Mouse (Mus musculus): ENCODE results near the gene Syngr2. TPM values are rescaled to one million over a fixed set of nuclear protein-coding genes. Genes with fewer than 3 reads are reported as not detected.
A peak's percentile ranks its signal among the peaks of the same experiment; 100 is the strongest.

The Syngr2 gene
- polyA plus RNA-seq, 1 experiment, result 188 TPM

GRCm38 (mm10) chr11:117823411-117823810 is 13.9 kb downstream of the Syngr2 start:
- H3K27ac ChIP-seq (ENCODE audit: insufficient read depth, low read length), result no peak overlapping the region
- WGBS, result 92% methylated on average over 6 of the region's 6 CpGs

DNA sequence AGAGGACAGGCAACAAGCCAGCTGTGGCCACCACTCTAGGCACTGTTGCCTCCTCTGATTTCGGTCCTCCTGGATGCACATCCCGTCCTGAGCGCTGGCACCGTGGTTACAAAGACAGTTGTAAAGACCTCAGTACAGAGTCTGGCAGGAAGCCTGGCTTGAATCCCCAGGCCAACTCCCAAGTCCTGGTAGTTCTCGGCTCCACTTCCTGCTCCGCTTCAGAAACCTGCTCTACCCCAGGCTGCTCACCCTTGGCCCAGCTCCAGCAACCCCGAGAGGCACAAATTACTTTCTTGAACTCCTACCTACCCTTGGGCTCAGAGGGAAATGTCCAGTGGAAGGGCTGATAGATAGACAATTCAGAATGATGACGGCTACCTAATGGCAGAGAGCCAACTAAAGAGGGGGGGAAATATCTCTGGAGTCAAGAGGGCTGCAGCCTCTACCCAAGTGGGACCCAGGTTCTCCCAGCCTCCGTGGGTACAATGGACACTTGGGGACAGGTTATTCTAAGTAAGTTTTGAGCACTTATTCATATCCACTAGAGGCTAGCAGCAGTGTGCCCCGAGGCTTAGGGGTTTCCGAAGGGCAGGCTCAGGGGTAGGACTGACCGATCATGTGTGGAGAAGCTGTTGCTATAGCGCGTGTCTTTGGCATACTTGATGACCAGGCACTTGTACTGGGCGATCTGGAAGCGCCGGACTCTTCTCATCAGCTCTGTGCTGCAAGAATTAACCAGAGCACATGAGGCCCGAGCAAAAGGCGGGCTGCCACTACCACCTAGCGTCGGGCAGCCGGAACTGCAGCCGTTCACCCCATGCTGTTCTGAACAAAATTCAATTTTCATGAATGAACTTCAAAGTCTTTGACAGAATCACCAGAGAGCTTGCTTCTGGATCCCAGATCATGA is 14.8 kb downstream of the Syngr2 start:
- DNase-seq (ENCODE audit: low read depth in 1 of 2, low spot score in 2 of 2), result peak; percentile 50 to 69
- WGBS, result 22% methylated on average over 23 of the region's 23 CpGs
- TF ChIP-seq POLR2A (IDR thresholded peaks at IDR 0.05; ENCODE audit: low read depth, low read length), result no peak
- peak; percentile 99 for TF ChIP-seq CTCF (IDR thresholded peaks at IDR 0.05; ENCODE audit: extremely low read depth, insufficient read depth, insufficient read length, insufficient replicate concordance)
- Histone ChIP-seq H3K36me3 (ENCODE audit: control insufficient read depth, insufficient read depth, low read length) (peaks cover 12% of the 10 kb centered on the region), H3K4me3 (ENCODE audit: extremely low read depth, insufficient read depth, insufficient read length) (peak overlapping the region; percentile 28; the same call in 1 of the 2 replicates), H3K27ac (ENCODE audit: insufficient read depth, low read length) (peak overlapping the region; percentile 3; the same call in 1 of the 2 replicates), H3K27me3 (ENCODE audit: control insufficient read depth, insufficient read depth, low read length) (no peaks in the 10 kb centered on the region), H3K4me1 (ENCODE audit: control insufficient read depth, insufficient read depth, insufficient read length) (peaks cover 27% of the 10 kb centered on the region; the same call in 1 of the 2 replicates)

More at GRCm38 (mm10) chr11:117823411-117823810, 13.9 kb downstream of the Syngr2 start:
- H3K27me3 ChIP-seq (ENCODE audit: control insufficient read depth, insufficient read depth, low read length), result no peaks in the 10 kb centered on the region
- H3K4me3 ChIP-seq (ENCODE audit: extremely low read depth, insufficient read depth, insufficient read length), result no peak overlapping the region
- H3K4me1 ChIP-seq (ENCODE audit: control insufficient read depth, insufficient read depth, insufficient read length), result peaks cover 19% of the 10 kb centered on the region; the same call in 1 of the 2 replicates
- H3K36me3 ChIP-seq (ENCODE audit: control insufficient read depth, insufficient read depth, low read length), result peaks cover 15% of the 10 kb centered on the region
- no peak for DNase-seq (ENCODE audit: low read depth in 1 of 2, low spot score in 2 of 2)
- no peak for TF ChIP-seq POLR2A (IDR thresholded peaks at IDR 0.05; ENCODE audit: low read depth, low read length)
- no peak for TF ChIP-seq CTCF (IDR thresholded peaks at IDR 0.05; ENCODE audit: extremely low read depth, insufficient read depth, insufficient read length, insufficient replicate concordance)

- Histone ChIP-seq H3K27me3 (ENCODE audit: control insufficient read depth, insufficient read depth, low read length) (no peaks in the 10 kb centered on the region), H3K36me3 (ENCODE audit: control insufficient read depth, insufficient read depth, low read length) (peaks cover 6% of the 10 kb centered on the region), H3K4me3 (ENCODE audit: extremely low read depth, insufficient read depth, insufficient read length) (peak within 1 kb of the TSS; percentile 38), H3K27ac (ENCODE audit: insufficient read depth, low read length) (peak within 1 kb of the TSS; percentile 94), H3K4me1 (ENCODE audit: control insufficient read depth, insufficient read depth, insufficient read length) (peaks cover 27% of the 10 kb centered on the region; the same call in 1 of the 2 replicates)
- peak; percentile 29 to 41 for DNase-seq (ENCODE audit: low read depth in 1 of 2, low spot score in 2 of 2)
- WGBS, result 2% methylated on average over 34 of the region's 34 CpGs
- TF ChIP-seq POLR2A (IDR thresholded peaks at IDR 0.05; ENCODE audit: low read depth, low read length), result no peak
- no peak for TF ChIP-seq CTCF (IDR thresholded peaks at IDR 0.05; ENCODE audit: extremely low read depth, insufficient read depth, insufficient read length, insufficient replicate concordance)
Measured at GRCm38 (mm10) chr11:117825333-117826101, 16.0 kb downstream of the Syngr2 start, which contains the start of the genes Afmid and Tk1. Gene Afmid (plus strand): TSS chr11:117825924. Gene Tk1 (minus strand): TSS chr11:117826092.

DNA sequence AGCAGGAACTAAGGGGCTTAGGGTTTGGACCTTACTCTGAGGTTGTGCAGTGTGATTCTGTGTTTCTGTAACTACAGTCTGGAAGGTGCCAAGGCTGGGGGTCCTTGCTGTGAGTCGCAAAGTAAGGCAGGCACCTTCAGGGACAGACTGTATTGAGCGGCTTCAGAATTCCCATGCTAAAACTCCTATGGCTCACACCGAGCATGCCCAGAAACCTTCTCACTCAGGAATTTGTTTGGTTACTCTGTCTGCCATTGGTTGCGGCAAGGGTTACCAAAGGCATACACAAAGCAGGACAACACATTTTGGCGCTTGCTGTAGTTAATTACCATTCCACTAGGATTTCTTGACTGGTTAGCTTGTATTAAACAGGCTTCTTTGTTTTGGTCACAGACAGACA is 16.7 kb downstream of the Syngr2 start:
- DNase-seq (ENCODE audit: low read depth in 1 of 2, low spot score in 2 of 2), result no peak
- Histone ChIP-seq H3K4me1 (ENCODE audit: control insufficient read depth, insufficient read depth, insufficient read length) (peaks cover 27% of the 10 kb centered on the region; the same call in 1 of the 2 replicates), H3K4me3 (ENCODE audit: extremely low read depth, insufficient read depth, insufficient read length) (0 out of 2 replicates have a peak overlapping the region, but pooled peaks have one; percentile 37), H3K27ac (ENCODE audit: insufficient read depth, low read length) (peak overlapping the region; percentile 94; the same call in 1 of the 2 replicates), H3K36me3 (ENCODE audit: control insufficient read depth, insufficient read depth, low read length) (peaks cover 6% of the 10 kb centered on the region), H3K27me3 (ENCODE audit: control insufficient read depth, insufficient read depth, low read length) (no peaks in the 10 kb centered on the region)
- TF ChIP-seq CTCF (IDR thresholded peaks at IDR 0.05; ENCODE audit: extremely low read depth, insufficient read depth, insufficient read length, insufficient replicate concordance), result no peak
- no peak for TF ChIP-seq POLR2A (IDR thresholded peaks at IDR 0.05; ENCODE audit: low read depth, low read length)
- 60% methylated on average over 5 of the region's 5 CpGs for WGBS

DNA sequence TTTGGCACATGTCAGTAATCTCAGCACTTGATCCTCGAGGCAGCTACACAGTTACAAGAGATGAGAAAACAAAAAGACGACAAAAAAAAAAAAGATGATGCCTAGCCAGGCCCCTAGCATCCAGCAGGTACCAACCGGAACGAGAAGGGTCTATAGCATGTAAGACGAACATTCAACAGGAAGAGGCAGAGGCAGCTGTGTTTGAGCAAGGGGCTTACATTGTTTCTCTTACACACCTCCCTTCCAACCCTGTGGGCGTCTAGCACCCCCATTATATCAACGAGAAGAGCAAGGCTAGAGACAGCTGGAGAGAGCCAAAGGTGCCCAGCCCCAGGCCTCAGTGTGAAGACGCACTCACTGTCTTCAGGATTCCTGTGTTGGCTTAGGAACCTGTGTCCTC is 17.4 kb downstream of the Syngr2 start:
- no peak for TF ChIP-seq POLR2A (IDR thresholded peaks at IDR 0.05; ENCODE audit: low read depth, low read length)
- 60% methylated on average over 8 of the region's 8 CpGs for WGBS
- Histone ChIP-seq H3K36me3 (ENCODE audit: control insufficient read depth, insufficient read depth, low read length) (no peaks in the 10 kb centered on the region), H3K27ac (ENCODE audit: insufficient read depth, low read length) (peak overlapping the region; percentile 94), H3K4me1 (ENCODE audit: control insufficient read depth, insufficient read depth, insufficient read length) (peaks cover 27% of the 10 kb centered on the region; the same call in 1 of the 2 replicates), H3K27me3 (ENCODE audit: control insufficient read depth, insufficient read depth, low read length) (no peaks in the 10 kb centered on the region), H3K4me3 (ENCODE audit: extremely low read depth, insufficient read depth, insufficient read length) (peak overlapping the region; percentile 26)
- DNase-seq (ENCODE audit: low read depth in 1 of 2, low spot score in 2 of 2), result no peak

GRCm38 (mm10) chr11:117827386-117827785 is 17.9 kb downstream of the Syngr2 start:
- peak overlapping the region; percentile 26; the same call in 1 of the 2 replicates for H3K4me3 ChIP-seq (ENCODE audit: extremely low read depth, insufficient read depth, insufficient read length)
- TF ChIP-seq POLR2A (IDR thresholded peaks at IDR 0.05; ENCODE audit: low read depth, low read length) (no peak), CTCF (IDR thresholded peaks at IDR 0.05; ENCODE audit: extremely low read depth, insufficient read depth, insufficient read length, insufficient replicate concordance) (no peak)

More at GRCm38 (mm10) chr11:117827386-117827785, 17.9 kb downstream of the Syngr2 start:
- DNase-seq (ENCODE audit: low read depth in 1 of 2, low spot score in 2 of 2), result no peak
- Histone ChIP-seq H3K27ac (ENCODE audit: insufficient read depth, low read length) (peak overlapping the region; percentile 94), H3K27me3 (ENCODE audit: control insufficient read depth, insufficient read depth, low read length) (no peaks in the 10 kb centered on the region), H3K4me1 (ENCODE audit: control insufficient read depth, insufficient read depth, insufficient read length) (peaks cover 27% of the 10 kb centered on the region; the same call in 1 of the 2 replicates), H3K36me3 (ENCODE audit: control insufficient read depth, insufficient read depth, low read length) (no peaks in the 10 kb centered on the region)
- WGBS, result 33% methylated on average over 3 of the region's 3 CpGs

All from spleen, adult 2 months (tissue).